Mouse (Mus musculus) telencephalon, adult 2 months (tissue): ENCODE results near the gene Ampd1.

ENCODE experiments used
- DNase-seq: peaks from one replicate; pipeline ENCODE4 v3.0.0-alpha.2; 2011; ENCODE audit warnings: low read depth, low spot score

Gene Ampd1

DNA sequence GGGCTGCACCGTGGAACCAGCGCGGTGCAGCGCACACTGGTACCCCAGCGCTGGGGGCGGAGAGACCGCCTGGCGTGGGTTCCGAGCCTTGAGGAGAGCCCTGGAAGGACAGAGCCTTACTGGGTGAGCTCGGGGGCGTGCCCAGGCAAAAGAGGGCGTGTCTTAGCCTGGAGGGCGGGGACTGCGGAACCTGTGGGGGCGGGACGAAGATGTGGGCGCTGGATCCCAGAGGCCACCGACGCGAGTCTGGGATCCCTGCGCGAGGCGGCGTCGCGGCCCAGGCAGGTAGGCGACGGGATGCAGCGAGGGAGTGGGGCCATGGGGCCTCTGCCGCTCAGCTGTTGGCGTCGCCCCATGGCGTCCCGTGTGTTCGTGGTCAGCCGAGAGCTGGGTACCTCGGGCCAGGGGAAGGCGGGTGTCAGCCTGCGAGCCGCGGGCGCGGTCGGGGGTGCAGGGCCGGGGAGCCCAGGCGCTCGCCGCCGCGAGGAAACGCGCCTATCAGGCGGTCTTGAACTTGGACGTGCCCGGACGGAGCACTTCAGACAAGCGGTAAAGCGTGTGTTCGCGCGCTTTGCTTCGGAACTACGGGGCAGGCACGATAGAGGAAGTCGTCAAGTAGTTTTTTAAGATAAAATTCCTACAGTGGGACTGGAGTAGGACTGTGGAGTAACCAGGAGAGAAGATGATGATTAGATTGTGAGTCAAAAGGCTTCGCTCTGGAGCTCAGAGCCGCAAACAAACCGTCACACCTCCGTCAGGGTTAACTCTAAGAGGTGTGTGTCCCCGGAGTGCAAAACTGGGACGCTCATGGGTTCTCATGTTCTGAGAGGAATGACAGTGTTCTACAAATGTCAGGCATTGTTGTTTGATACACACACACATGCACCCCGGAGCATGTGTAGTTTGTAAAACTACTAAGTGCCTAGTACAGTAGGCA lies 28.9 kb downstream of the Ampd1 start, which contains the start of gene Dennd2c:
Gene Dennd2c (plus strand): TSS at position 151 of the 937 bp plus-strand sequence.
- DNase-seq: no peak

DNA sequence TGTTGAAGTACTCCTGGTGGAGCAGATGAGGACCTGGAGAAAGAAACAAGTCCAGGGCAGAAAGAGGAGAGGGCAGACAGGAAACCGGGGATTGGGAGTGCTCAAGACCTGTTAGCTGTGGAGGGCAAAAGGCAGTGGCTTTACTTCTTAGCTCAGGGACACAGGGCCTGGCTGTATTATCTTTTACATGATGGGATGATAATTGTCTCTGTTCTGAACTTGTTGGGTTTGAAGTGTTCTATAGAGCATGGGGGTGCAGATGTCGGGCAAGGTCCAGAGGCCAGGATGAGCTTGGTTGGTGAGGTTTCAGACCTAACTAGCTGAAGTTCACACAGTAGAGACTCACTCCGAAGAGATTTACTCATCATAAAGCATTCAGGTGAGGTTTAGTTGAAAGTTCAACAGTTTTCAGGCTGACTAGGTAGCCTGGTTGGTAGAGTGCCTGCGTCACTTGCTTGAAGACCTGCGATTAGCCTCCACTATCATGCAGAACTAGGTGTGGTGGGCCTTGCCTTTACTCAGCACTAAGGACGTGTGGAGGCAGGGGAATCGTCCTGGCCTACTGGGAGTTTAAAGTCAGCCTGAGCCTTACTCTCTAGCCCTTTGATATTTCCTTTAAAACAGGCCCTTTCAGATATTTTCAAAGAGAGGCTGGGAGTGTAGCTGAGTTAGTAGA lies 33.9 kb downstream of the Ampd1 start:
- no peak for DNase-seq

DNA sequence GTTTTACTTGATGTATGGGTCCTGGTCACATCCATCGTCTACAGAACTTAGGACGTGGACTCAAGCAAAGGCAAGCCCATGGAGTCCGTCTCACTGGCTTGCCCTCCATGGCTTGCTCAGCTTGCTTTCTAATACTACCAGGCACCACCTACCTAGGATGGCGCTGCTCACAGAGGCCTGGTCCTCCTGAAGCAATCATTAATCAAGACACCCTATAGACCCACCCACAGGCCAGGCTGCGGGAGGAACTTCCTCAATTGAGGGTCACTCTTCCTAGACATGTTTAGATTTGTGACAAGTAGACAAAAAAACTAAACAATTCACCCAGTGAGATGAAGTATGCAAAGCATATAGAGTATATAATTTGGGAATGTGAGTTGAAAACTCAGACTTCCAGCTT lies 38.4 kb downstream of the Ampd1 start:
- no peak for DNase-seq

- no peak for DNase-seq
Observed at GRCm38 (mm10) chr3:103123636-103124035, 49.8 kb downstream of the Ampd1 start.

DNA sequence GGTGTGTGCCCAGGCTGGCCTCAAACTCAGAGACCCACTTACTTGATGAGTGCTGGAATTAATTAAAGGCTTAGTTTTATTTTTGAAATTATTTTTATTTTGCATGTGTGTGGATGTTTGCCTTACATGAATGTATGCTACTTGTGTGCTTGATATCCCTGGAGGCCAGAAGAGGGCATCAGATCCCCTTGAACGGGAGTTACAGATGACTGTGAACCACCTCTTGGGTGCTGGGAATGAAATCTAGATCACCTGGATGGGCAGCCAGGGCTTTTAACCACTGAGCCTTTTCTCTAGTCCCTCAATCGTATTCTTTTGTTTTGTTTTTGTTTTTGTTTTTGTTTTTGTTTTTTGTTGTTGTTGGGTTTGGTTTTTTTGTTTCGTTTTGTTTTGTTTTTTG lies 52.3 kb downstream of the Ampd1 start:
- DNase-seq: no peak

DNA sequence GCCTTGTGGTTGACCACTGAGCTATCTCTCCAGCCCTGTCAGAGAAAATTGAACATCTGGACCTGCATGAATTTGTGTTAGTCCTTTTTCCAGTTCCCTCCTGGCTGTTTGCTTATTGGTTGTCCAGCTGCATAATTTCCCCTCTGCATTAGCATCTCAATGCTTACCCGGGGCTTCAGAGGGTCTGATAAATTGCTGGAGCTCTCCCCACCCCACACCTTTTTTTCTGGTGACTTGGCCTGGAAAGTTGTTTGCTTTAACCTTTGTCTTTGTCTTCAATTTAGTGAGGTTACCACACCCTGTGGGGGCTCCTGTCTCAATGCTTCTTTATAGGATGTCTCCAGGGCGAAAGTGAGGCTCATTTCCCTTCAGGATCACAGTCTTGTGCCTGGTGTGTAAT lies 53.4 kb downstream of the Ampd1 start:
- no peak for DNase-seq

- DNase-seq: no peak
Observed at GRCm38 (mm10) chr3:103127721-103128120, 53.9 kb downstream of the Ampd1 start.

DNA sequence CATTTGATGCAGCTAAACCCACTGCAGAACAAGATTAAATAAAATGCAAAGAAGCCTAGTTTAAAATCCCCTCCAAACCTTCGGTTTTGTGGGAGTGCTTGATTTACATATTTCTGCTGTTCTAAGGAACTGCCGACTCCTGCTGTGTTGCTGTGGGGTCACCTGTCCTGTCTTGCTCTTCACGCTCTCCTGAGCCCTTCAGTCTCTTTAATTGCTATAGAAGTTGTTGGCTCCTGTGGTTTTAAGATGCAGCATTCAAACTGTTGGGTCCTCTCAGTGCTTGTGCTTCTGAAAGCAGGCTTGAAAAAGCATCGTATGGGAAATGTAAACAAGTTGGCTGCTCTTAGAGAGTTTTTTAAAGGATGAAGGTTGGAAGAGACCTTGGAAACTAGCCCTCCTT lies 54.4 kb downstream of the Ampd1 start:
- DNase-seq: no peak

GRCm38 (mm10) chr3:103129367-103130159 lies 55.7 kb downstream of the Ampd1 start:
- DNase-seq: no peak

- peak; percentile 42 for DNase-seq
Observed at GRCm38 (mm10) chr3:103130236-103130751, 56.5 kb downstream of the Ampd1 start.

DNA sequence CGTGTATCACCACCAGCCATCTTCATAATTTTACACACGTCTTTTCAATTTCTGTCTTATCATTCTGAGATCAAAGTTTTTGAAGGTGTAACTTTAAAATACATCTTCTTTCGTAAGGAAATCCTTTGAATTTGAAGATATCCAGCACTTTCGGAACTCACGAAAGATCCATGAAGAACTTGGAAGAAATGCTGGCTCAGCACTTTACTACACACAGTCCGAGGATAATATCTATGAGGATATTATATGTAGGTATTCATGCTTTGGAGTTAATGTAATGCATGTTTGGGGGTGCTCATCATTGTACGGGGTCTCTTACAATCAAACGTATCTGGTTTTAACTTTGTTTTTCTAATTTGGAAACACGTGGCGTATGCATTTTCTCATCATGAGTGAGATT lies 59.3 kb downstream of the Ampd1 start:
- DNase-seq: no peak

- DNase-seq: no peak
Observed at GRCm38 (mm10) chr3:103136414-103137077, 62.7 kb downstream of the Ampd1 start.

DNA sequence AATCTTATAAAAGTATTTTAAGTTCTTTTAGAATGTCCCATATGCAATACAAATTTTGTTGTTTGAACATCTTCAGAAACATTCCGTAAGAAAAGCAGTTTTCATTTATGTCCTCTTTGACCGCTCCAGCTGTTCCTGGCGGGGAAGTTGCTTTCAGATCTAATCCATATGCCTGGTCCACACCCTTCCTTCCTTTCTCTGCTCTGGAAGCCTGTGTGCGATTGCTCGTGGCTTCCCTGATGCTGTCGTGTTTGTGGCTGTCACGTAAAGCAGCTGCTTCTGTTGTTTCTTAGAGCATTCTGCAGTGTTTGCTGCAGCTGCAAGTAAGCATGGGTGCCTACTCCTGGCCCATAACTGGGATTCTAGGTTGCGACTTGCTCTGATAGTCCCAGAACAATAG lies 65.2 kb downstream of the Ampd1 start:
- DNase-seq: no peak

DNA sequence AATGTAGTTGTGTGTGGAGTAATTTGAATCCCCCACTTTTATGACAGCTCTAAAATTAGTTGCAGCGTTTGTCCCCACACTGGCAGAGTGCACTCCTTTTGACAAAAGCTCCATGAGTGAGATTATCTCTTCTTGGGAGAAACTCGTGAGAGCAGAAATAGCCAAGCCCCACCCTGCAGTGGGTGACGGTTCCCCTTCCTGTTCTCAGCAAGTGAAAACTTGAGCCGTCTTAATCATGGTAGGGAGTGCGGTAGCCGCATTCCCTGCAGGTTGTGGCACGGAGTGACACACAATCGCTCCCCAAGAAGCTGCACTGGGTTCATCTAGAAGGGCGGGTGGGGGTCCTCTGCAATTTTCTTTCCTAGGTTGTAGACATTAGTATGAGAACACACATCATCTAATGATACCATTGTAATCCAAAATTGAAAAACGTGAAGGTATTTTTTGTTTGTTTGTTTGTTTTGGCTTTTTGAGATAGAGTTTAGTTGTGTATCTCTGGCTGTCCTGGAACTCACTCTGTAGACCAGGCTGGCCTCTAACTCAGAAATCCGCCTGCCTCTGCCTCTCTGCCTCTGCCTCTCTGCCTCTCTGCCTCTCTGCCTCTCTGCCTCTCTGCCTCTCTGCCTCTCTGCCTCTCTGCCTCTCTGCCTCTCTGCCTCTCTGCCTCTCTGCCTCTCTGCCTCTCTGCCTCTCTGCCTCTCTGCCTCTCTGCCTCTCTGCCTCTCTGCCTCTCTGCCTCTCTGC lies 66.5 kb downstream of the Ampd1 start:
- DNase-seq: peak; percentile 16

DNA sequence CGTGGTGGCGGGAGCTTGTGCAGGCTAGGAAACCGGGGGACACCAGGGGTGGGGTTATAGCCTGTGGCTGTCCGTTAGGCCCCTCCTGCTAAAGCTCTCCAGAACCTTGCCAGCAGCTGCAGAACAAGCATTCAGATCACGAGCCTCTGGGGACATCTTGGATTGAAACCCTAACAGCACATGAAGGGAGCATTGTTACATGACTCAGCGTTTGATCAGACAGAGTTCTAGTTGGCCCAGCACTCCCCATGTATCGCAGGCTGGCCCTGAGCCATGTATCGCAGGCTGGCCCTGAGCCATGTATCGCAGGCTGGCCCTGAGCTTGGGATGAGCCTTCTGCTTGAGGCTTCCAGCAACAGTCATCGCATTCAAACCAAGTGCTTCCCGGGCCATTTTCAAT lies 67.5 kb downstream of the Ampd1 start:
- DNase-seq: no peak

- no peak for DNase-seq
Observed at GRCm38 (mm10) chr3:103142366-103142765, 68.6 kb downstream of the Ampd1 start.

- DNase-seq: no peak
Observed at GRCm38 (mm10) chr3:103145336-103145735, 71.5 kb downstream of the Ampd1 start.

- DNase-seq: no peak
Observed at GRCm38 (mm10) chr3:103145791-103146190, 72.0 kb downstream of the Ampd1 start.

DNA sequence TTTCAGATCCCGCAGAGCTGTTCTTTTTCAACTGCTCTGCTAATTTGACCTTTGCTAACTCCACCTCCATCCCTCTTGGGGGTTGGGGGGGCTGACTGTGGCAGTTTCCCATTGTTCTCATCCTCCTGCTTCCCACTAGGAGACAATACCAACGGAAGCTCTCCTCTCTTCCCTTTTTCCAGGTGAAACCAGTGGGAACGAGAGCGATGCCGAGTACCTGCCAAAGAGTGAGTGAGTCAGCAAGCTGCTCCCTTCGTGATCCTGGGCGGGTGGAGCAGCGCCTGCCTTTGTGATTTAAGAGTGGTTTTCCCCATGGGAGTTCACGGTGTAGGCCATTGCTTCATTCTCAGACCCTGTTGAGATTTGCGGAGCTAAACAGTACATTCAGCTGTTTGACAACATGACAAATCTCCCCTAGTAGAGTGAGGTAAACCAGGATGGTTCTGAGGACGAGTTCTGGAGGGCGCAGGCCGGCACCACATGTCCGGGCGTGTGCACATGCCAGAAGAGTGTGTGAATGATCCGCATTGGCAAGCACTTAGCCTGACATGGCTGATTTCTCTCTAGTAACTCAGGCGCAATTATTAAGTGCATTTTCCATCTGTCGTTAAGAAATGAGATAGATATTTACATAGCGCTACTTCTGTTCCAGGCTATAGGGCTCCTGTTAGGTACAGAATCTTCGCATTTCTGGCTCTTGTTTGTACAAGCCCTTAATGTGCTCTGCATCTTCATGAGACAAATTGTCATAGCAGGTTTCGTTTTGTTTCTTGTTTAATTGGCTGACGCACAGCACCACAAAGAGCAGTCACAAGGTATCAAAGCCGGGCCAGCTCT lies 72.7 kb downstream of the Ampd1 start:
- no peak for DNase-seq

GRCm38 (mm10) chr3:103147775-103148174 lies 74.0 kb downstream of the Ampd1 start:
- no peak for DNase-seq
